Mouse (Mus musculus) urinary bladder, postnatal 14 days (tissue): ENCODE results near the gene Tsacc.
"Not testable (repeated sequence)": the region's sequence is repeated elsewhere in the genome, so short reads cannot be mapped to it uniquely, and the experiment has no call there.

ENCODE experiments used
- DNase-seq: peaks from one replicate; pipeline ENCODE4 v3.0.0; 2021; ENCODE audit warnings: low spot score

Tsacc gene

DNA sequence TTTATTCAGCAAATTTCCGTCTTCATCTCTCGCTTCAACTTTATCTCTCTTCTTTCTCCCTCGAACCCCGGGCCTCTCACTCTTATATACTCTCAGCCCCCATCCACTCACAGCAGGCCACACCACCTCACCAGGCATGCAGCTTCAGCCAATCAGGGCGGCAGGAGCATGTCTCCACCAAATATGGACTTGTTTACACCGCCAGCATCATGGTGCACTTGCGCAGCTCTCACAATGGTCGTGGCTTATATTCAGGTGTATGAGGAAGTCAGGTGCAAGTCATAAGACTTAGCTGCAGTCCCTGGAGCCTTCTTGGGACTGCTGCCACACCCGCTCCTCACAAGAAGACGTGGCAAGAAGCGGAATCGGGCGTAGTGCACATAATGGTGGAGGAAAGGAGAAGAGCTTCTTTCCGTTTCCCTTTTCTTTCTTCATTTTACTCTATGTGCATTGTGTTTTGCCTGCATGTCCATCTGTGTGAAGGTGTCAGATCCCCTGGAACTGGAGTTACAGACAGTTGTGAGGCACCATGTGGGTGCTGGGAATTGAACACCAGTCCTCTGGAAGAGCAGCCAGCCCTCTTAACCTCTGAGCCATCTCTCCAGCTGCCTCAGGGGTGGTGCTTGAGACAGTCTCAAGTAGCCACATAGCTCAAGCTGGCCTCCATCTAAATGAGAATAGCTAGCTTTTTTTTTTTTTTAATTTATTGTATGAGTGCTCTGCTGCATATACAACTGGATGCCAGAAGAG lies 11.8 kb downstream of the Tsacc start:
- not testable (repeated sequence) for DNase-seq

DNA sequence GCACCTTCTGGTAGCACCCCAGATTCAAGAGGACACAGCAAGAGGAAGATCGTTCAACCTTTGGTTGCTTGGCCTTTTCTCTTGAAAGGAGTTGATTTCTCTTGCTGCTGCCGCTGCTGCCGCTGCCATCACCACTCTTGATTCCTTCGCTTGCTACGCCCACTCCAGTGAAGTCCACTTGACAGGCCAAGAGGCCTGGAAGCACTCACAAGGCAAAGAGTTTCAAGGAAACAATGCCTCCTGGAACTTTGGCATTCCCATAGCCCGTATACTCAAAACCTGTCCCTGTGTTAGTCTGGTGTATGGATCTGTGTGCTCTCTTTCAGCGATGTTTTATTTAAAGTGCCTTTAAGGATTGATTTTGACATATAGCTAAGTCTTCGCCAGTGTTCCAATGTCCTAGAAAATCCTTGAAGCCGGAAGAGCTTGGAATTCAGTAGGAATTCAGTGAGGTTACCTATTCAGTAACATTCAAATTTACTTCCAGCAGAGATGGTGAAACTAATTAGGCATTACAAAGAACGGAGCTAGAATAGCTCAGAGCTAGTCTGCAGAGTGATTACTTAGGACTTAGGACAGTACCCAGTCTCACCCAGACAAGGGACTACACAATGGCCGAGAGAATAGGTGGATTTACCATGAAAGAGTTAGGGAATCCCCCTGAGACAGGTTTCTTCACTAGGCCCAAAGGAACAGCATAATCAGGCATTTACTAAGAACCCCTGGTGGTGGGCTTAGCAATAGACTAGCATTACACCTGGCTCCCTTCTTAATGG lies 15.5 kb downstream of the Tsacc start:
- DNase-seq: not testable (repeated sequence)

DNA sequence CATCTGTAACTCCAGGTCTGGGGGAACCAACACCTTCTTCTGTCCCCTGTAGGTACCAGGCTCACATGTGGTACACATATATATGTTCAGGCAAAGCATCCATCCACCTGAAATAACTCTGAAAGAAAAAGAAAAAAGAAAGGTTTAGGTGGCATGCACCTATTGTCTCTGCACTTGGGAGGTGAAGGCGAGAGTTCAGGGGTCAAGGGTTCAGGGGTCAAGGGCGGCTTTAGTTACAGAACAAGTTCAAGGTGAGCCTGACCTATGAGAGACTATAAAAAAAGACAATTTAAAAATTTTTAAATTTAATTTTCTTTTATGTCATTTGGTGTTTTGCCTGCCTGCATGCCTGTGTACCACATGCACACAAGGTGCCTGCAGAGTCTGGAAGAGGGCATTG lies 16.8 kb downstream of the Tsacc start:
- no peak for DNase-seq

DNA sequence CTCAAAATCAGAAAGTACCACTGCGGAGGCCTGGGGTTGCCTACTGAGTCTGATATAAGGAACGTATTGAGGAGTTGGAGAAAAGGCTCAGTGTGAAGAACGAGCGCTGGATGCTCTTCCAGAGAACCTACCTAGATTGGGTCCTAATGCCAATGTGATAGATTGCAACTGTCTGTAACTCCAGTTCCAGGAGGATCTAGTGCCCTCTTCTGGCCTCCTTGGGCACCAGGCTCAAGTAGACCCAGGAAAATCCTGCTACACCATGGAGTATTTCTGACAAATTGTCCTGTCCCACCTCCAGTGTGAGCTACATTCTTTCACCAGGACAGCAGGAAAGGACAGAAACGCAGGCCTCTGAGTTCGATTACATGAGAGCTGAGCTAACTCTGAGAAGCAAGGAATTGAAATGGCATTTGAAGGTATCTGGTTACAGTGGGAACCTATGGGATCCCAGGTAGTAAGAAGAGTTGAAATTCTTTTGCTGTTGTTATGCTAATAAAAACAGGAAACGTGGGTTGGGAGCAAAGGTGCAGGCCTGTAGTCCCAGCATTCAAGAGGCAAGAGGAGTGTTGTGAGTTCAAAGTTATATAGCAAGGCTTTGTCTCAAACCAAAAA lies 20.2 kb downstream of the Tsacc start:
- DNase-seq: peak; percentile 24

DNA sequence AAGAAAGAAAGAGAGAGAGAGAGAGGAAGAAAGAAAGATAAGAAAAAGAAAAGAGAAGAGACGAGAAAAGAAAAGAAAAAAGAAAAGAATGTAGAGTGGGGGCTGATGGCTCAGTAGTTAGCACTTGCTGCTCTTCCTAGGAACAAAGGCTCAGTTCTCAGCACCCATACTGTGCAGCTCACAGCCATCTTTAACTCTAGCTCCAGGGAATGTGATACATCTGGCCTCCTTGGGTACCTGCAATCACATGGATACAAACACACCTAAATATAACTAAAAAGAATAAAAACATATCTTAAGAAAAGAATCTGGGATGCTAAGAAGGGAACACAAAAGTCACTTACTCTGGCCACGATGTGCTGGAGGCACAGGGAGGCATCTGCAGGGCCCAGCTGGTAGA lies 20.7 kb downstream of the Tsacc start:
- no peak for DNase-seq

DNA sequence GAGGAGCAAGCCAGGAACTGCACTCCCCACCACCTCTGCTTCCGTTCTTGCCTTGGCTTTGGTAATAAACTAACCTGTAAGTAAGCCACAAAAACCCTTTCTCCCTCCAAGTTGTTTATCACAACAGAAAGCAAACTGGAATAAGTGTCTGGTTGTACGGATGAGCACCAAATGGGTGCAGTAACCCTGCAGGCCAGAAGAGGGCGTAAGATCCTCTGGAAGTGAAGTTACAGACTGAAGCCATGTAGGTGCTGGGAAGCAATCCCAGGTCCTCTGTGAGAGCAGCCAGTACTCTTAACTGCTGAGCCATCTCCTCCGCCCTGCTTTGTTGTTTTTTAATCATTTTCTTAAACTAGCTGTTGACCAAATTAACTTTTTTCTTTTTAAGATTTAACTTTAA lies 22.8 kb downstream of the Tsacc start:
- DNase-seq: no peak

DNA sequence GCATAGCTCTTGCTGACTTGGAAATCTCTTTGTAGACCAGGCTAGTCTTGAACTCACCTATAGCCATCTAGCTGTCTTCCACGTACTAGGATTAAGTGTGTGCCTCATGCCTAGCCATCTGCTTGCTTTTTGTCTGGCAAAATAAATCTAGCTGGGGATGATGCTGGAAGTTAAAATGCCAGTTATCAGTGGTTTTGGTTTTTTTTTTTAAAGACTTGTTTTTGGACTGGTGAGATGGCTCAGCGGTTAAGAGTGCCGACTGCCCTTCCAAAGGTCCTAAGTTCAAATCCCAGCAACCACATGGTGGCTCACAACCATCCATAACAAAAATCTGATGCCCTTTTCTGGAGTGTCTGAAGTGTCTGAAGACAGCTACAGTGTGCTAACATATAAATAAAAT lies 24.9 kb downstream of the Tsacc start:
- no peak for DNase-seq

DNA sequence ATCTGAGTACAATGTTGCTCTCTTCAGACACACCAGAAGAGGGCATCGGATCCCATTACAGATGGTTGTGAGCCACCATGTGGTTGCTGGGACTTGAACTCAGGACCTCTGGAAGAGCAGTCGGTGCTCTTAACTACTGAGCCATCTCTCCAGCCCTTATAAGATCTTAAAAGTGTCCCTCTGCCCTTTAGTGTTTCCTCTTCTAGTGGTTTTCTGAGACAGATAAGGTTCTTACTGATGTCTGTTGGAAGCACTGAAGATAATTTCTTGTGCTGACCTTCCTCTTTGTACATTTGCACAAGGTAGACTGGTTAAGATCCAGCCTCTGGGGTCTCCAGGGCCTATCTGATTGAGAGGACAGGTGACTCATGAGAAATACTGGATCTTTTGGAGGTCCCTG lies 25.5 kb downstream of the Tsacc start:
- DNase-seq: not testable (repeated sequence)

DNA sequence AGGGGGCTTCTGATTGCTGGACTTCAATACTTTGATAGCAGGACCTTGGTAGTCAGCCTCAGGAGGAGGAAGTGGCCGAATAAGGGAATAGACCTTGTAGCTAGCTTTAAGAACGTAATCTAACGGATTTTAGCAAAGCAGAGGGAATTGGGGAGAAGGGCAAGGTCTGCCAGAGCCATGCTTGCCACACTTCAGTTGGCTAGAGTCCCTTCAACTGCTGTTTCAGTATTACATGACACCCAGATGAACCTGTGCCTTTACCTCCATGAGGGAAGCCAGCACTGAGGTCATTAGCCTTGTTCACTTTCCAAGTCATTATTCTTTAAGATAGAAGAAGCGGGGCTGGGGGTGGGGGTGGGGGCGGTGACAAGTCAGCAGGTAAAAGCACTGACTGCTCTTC lies 27.8 kb downstream of the Tsacc start:
- DNase-seq: no peak

DNA sequence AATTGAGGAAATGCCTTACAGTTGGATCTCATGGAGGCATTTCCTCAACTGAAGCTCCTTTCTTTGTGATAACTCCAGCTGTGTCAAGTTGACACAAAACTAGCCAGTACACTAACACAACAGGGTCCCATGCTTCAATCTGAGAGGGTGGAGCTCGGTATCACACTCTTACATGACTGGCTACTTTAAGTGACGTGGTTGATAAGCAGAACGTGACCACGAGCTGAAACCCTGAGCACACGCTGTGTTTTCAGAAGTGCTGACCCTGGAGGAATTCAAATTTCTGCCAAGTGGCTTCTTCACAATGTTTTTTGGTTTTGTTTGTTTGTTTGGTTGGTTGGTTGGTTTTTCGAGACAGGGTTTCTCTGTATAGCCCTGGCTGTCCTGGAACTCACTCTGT lies 28.8 kb downstream of the Tsacc start:
- not testable (repeated sequence) for DNase-seq

DNA sequence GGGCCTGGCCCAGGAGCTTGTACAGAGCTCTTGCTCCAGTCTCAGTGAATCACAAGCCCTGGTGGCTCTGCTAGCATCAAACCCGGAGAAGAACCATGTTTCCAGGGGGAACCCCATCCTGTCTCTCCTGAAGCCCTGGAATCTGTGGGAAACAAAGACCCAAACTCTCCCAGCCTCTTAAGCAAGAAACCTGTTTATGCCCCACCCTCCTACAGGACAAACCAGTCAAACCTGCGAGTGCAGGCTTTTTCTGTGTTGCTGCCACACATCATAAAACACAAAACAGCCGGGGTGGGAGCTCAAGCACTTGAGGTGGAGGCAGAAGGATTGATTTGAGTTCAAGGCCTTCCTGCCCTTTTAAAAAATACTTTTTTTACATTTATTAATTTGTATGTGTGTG lies 34.5 kb downstream of the Tsacc start:
- DNase-seq: peak; percentile 56

DNA sequence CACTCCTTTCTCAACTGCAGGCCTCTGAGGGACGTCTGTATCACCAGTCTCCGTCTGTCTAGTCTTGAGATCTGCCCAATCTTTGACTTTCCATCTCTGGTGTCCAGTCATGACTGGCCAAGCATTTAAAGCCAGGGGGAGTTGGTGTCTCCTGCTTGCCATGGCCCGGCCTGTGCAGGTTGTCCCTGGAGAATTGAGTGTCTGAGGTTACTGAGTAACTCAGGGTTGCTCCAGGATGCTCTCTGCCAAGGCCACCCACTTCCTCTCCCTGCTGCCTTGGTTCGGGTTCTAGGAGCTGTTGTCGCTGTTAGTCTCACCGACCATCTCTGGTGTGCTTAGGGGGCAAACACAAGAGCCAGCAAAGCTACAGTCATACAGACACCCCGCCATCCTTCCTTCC lies 40.4 kb downstream of the Tsacc start:
- DNase-seq: no peak

DNA sequence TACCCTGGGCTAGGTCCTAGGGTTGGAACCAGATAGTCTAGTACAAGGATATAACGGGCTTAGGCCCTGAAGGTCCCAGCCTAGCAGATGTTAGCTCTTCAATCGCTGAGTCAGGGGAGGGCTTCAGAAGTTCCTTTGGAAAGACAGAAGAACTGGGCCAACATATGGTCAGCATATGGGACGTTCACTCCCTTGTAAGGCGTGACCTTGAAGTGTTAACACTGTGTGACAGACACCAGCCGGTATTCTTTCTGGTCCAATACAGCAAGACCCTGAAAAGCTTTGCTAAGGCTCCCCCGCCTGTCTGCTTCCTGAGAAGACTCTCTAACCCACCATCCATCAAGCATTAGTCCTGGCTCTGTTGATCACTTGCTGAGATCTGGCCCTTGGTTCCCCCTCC lies 40.8 kb downstream of the Tsacc start:
- DNase-seq: no peak

DNA sequence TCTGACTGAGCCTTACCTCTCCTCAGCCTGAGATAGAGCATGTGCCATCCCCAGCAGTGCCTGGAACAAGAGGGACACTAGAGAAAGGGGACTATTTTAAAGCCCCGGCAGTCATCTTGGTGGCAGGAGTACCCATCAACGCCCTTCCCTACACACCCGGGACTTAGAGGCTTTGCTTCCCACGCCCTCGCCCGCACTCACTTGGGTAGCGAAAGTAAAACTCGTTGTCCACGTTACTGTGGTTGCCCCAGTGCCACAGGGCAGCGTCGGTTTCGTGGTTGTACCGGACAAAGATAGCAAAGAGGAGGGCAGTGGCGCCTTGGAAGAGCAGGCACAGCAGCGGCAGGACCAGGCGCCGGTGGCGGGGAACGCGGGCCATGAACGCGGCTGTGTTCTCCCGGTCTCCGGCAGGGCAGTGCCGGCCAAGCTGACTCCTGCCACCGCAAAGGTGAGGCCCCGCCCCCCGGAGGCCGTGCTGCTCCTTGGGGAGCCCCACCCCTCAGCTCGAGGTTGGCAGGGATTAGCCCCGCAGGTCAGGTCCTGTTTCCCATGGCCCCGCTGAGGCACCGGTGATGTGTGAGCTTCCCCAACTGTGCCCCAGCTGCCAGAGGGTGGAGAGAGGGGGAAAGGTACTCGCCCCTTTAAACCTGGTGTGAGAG lies 42.4 kb downstream of the Tsacc start, which contains the start of gene Rhbg:
Gene Rhbg, minus strand, starts transcription at position 442 of the 659 bp plus-strand sequence.
- peak; percentile 78 for DNase-seq

DNA sequence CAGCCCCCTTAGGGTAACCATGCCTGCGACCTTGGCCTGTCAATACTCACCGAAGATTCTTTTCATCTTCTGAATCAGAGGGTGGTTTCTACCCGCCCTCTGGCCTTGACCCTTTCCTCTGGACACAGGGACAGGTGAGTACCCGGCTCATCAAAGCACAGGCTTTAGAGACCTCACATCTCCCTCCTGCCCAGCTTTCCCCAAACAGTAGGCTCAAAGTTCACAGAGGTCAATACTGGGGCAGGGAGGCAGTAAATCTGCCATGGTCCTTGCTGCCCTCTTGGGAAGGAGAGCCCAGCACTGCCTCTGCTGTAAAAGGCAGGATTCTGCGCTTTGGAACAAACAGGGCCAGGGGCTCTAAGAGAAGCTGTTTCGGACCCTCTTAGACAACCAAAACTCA lies 44.1 kb downstream of the Tsacc start:
- DNase-seq: no peak

DNA sequence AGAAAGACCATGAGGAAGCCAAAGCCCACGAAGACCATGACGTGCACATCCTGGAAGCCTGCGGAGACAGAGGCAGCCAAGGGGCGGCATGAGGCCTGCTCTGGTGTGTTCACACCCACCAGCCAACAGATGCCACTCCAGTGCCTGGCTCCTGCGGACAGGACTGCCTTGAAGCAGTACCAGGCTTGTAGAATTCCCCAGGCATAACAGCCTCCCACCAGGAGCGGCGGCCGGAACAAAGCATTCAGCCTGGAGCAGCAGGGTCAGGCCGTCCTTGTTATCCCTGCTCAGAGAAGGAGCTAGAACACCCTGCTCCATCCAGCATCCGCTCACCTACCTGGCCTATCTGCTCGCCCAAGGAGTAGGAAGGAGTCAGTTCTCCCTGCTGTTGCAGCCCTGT lies 48.4 kb downstream of the Tsacc start:
- no peak for DNase-seq

DNA sequence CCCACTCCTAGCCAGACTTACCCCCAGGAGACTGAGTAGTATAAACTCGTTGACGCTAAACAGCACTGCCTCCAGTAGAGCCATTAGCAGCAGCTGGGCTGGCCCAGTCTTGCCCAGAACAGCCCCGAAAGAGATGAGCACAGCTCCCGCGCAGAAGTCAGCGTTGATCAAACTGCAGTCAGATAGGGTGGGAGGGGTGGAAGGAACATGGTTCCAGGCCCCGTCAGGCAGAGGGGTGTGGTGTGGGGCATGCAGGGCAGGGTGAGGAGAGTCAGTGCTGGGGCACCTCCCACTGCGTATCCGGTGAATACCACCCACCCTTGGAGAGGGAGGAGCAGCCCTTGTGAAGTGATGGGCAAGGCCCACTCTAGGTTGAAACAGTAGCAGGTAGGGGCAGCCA lies 49.1 kb downstream of the Tsacc start:
- no peak for DNase-seq

DNA sequence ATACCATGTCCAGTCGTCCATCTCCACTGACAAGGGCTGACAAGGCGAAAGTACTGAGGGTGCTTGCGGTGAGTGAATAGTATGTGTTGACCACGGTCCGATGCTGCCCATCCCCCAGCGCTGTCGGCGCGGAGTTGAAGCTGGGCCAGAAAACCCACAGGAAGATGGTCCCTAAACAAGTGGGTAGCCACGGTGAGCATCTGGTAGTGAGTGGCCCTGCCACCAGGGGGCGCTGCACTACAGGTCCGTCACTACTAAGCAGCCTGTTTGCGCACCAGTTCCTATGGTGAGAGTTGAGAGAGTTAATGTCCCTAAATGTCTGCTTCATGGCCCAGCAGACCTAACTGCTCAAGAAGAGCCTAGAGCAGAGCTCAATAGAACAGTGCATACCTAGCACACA lies 51.0 kb downstream of the Tsacc start:
- peak; percentile 72 for DNase-seq

DNA sequence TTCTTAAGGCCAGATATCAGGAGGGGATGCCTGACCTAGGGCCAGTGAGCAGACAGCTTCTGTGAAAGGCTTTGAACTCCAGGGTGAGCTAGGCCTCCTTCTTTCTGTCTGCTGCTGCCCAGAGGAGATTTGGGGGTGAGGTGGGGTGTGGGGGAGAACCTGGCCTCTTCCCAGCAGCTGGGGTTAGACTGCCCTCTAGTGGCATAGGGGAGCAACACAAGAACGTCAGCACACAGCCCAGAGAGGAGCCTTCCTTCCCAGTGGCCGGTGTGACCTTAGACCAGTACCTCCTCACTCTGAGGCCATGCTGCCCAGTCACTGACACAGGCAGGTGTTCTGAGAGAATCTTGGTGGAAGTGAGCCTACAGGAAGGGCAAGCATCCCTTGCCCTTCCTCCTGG lies 52.7 kb downstream of the Tsacc start:
- DNase-seq: peak; percentile 33

DNA sequence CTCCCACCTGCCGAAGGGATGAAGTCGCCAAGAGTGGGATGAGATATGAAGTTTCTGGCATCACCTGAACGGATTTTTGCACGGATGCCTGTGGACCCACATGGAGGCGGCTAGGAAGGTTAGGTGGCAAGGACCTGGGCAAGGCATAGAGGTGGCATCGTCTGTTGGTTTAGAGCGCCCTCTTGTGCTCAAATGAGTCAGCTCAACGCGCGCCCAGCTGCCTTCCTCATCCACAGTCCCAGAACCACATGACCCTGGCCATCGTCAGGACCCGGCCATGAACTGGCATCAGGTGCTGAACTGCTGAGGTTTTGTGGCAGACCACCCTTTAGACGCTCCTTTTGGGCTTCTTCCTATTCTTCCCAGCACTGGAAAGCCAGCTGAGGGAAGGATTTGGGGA lies 54.3 kb downstream of the Tsacc start:
- peak; percentile 76 for DNase-seq

DNA sequence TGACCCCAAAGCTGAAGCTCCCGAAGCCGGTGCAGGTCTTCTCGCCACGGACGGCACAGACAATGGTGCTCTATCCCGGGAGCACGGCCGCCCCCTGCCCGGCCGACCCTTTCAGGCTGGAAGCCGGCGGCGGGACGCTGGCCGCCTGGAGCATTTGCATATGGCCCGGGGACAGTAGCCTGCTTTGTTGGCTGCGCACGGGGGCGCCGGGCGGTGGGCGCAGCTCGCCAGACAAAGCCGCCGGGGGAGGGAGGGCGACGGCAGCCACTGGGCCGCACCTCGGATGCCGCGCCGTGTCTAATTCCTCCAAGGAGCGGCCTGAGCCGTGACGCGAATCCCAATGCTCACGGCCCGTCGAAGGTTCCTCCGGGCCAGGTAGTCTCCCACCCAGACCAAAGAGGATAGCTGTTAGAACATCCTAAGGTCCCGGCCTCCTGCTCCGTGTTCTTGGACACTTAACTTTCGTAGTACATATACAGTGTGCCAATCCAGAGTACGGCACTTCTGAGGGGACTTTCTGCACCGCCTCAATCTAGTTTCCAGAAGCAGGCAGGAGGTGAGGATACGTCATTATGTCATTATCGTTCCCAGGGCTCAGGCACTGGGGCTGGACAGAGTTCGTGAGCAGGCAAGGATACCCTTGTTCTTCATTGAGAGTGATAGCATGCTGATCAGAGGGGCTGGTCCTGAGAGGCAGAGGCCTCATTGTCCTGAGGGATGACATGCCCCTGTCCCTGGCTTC lies 55.6 kb downstream of the Tsacc start:
- no peak for DNase-seq

DNA sequence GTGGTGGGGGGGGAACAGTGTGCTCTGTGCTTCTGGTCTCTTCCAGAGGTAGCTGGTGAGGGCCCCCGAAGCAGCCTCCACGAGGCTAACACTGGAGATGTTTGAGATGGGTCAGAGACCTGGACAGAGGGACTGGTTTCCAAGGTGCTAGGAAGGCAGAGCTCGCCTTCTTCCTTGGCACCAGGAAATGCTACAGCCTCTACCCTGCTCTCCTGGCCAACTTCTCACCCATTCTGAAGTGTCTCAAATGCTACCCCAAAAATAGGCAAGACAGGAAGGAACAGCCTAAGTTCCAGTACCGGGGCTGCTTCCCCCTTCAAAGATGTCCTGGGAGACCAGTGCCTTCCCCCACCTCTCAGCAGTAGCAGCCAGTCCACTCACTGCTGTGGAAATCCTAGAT lies 57.4 kb downstream of the Tsacc start:
- DNase-seq: no peak
